Mouse (Mus musculus) heart, postnatal 0 days (tissue): ENCODE results near the gene Unc13a. TPM values are rescaled to one million over a fixed set of nuclear protein-coding genes. Genes with fewer than 3 reads are reported as not detected.
A peak's percentile ranks its signal among the peaks of the same experiment; 100 is the strongest.

Source experiments
- ATAC-seq: fragments of 200-750 bp; cut with Nextera tagmentation; 2 replicates; pipeline ENCODE4 v1.8.0; 2017; ENCODE audit warnings: low read depth, moderate number of reproducible peaks, moderate library complexity; ENCODE audit not compliant: insufficient read depth
- DNase-seq: peaks from one replicate; pipeline ENCODE4 v3.0.0-alpha.2; 2016; ENCODE audit warnings: low spot score
- H3K27ac ChIP-seq: fragments of 300-500 bp; sonication (generic); 2 replicates; pipeline ENCODE4 v1.5.1; 2014; ENCODE audit warnings: low read depth, mild to moderate bottlenecking
- H3K27me3 ChIP-seq: fragments of 300-500 bp; sonication (generic); 2 replicates; pipeline ENCODE4 v1.6.1; 2014; ENCODE audit warnings: low read length, mixed read lengths; ENCODE audit not compliant: control insufficient read depth, insufficient read depth
- H3K36me3 ChIP-seq: fragments of 300-500 bp; sonication (generic); replicated peaks from 2 replicates; pipeline ENCODE4 v1.6.1; 2014; ENCODE audit warnings: low read length, mixed read lengths; ENCODE audit not compliant: control insufficient read depth, insufficient read depth
- H3K4me1 ChIP-seq: fragments of 300-500 bp; sonication (generic); 2 replicates; pipeline ENCODE4 v1.6.1; 2014; ENCODE audit warnings: antibody characterized with exemption; ENCODE audit not compliant: control insufficient read depth, insufficient read depth
- H3K4me2 ChIP-seq: fragments of 300-500 bp; sonication (generic); 2 replicates; pipeline ENCODE4 v1.6.1; 2014; ENCODE audit warnings: low read depth, mild to moderate bottlenecking, low read length, moderate library complexity
- H3K4me3 ChIP-seq: fragments of 300-500 bp; sonication (generic); 2 replicates; pipeline ENCODE4 v1.5.1; 2014; ENCODE audit warnings: low read depth, low read length
- H3K9ac ChIP-seq: fragments of 300-500 bp; sonication (generic); replicated peaks from 2 replicates; pipeline ENCODE4 v1.6.1; 2014; ENCODE audit warnings: low read depth, low read length, mixed read lengths
- H3K9me3 ChIP-seq: fragments of 300-500 bp; sonication (generic); replicated peaks from 2 replicates; pipeline ENCODE4 v1.6.1; 2016; ENCODE audit warnings: low read length; ENCODE audit not compliant: control insufficient read depth
- CTCF ChIP-seq: IDR thresholded peaks from 2 replicates; pipeline ENCODE4 v1.5.1; 2016; ENCODE audit warnings: antibody characterized with exemption, control low read depth, low read depth
- EP300 ChIP-seq: IDR thresholded peaks from 2 replicates; pipeline ENCODE4 v1.6.1; 2016; ENCODE audit warnings: antibody characterized with exemption, low read depth
- WGBS: fragments of 180-500 bp; shearing (Covaris S2); extraction: QIAGEN DNeasy Blood & Tissue Kit; methylation state at CpG from one replicate; pipeline ENCODE4 v1.1.7; 2014; 5-methylcytosine and 5-hydroxymethylcytosine counted together
- polyA plus RNA-seq: library from polyadenylated mRNA; unstranded; fragments of >200 nt; fragmentation: Nextera tagmentation; extraction: Ambion mirVana; gene quantifications from 2 replicates; pipeline ENCODE4 v1.2.1, GENCODE M21; 2015
- total RNA-seq: library from RNA; depleted of rRNA; stranded (reverse); fragments of >200 nt; gene quantifications from 2 replicates; pipeline ENCODE4 v1.2.3, GENCODE M21; 2014; ENCODE audit warnings: low replicate concordance

Unc13a gene
- total and polyA plus RNA-seq, 2 experiments from 2014 or later, result 0.57 to 0.60 TPM

GRCm38 (mm10) chr8:71619786-71620185 lies 51.8 kb downstream of the Unc13a start:
- H3K4me1 ChIP-seq, result no peaks in the 10 kb centered on the region
- no peaks in the 10 kb centered on the region for H3K27me3 ChIP-seq
- ATAC-seq (no peak), DNase-seq (no peak)
- H3K9me3 ChIP-seq, result peaks cover 20% of the 10 kb centered on the region
- no peak overlapping the region for H3K4me3 ChIP-seq
- peaks cover 96% of the 10 kb centered on the region for H3K36me3 ChIP-seq
- 95% methylated on average over 2 of the region's 2 CpGs for WGBS
- H3K9ac ChIP-seq, result no peak overlapping the region
- no peak for TF ChIP-seq EP300
- no peak for TF ChIP-seq CTCF
- H3K4me2 ChIP-seq, result no peak overlapping the region
- H3K27ac ChIP-seq, result no peak overlapping the region

GRCm38 (mm10) chr8:71613418-71613817 lies 58.1 kb downstream of the Unc13a start:
- DNase-seq (no peak), ATAC-seq (no peak)
- Histone ChIP-seq H3K9me3 (no peaks in the 10 kb centered on the region), H3K27me3 (no peaks in the 10 kb centered on the region), H3K9ac (no peak overlapping the region), H3K4me1 (peaks cover 10% of the 10 kb centered on the region), H3K36me3 (peaks cover 40% of the 10 kb centered on the region), H3K27ac (no peak overlapping the region), H3K4me2 (no peak overlapping the region), H3K4me3 (no peak overlapping the region)
- TF ChIP-seq CTCF (no peak), EP300 (no peak)
- WGBS, result 54% methylated on average over 4 of the region's 4 CpGs

DNA sequence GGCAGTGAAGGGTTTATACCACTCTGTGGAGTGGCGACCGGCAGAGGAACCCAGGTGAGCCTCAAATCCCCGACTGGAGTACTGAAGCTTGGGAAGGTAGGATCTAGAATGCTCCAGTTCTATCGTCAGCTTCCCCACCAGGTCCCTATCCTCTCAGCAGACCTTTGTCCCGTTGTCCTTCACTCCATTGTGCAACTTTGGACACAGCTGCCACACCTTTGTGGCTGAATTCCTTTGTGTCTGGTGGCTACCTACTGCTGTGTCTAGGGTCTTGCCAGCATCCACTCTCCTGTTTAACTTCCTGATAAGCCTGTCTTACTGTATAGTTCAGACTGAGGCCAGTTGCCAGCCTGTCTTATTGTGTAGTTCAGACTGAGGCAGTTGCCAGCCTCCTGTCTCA lies 59.4 kb downstream of the Unc13a start:
- no peak for DNase-seq
- H3K27ac ChIP-seq, result no peak overlapping the region

GRCm38 (mm10) chr8:71610822-71611651 lies 60.5 kb downstream of the Unc13a start, which contains the start of gene Colgalt1:
TSS of gene Colgalt1 (plus strand) at chr8:71610998.
- H3K36me3 ChIP-seq, result peaks cover 18% of the 10 kb centered on the region
- DNase-seq (peak; percentile 100), ATAC-seq (peak; percentile 100)
- peak within 1 kb of the TSS; percentile 87 for H3K4me3 ChIP-seq
- TF ChIP-seq EP300, result no peak; the same call in 1 of the 2 replicates
- no peak for TF ChIP-seq CTCF
- H3K27ac ChIP-seq, result peak within 1 kb of the TSS; percentile 83
- peak within 1 kb of the TSS; percentile 83 for H3K4me2 ChIP-seq
- peak within 1 kb of the TSS; percentile 82 for H3K9ac ChIP-seq
- WGBS, result under 1% methylated on average over 81 of the region's 82 CpGs
- H3K9me3 ChIP-seq, result no peaks in the 10 kb centered on the region
- peaks cover 10% of the 10 kb centered on the region for H3K4me1 ChIP-seq
- H3K27me3 ChIP-seq, result no peaks in the 10 kb centered on the region

More for the DNA sequence above, 59.4 kb downstream of the Unc13a start:
- H3K36me3 ChIP-seq, result peaks cover 27% of the 10 kb centered on the region
- peak overlapping the region; percentile 87 for H3K4me3 ChIP-seq
- H3K4me1 ChIP-seq, result peaks cover 10% of the 10 kb centered on the region
- 39% methylated on average over 5 of the region's 5 CpGs for WGBS
- H3K4me2 ChIP-seq, result peak overlapping the region; percentile 83
- H3K27me3 ChIP-seq, result no peaks in the 10 kb centered on the region
- H3K9me3 ChIP-seq, result no peaks in the 10 kb centered on the region
- ATAC-seq, result no peak
- H3K9ac ChIP-seq, result peak overlapping the region; percentile 82
- TF ChIP-seq EP300 (no peak), CTCF (no peak)

GRCm38 (mm10) chr8:71604021-71604420 lies 67.5 kb downstream of the Unc13a start:
- ATAC-seq (no peak), DNase-seq (no peak)
- no peak for TF ChIP-seq CTCF
- TF ChIP-seq EP300, result no peak
- WGBS, result 78% methylated on average over 7 of the region's 7 CpGs
- no peak overlapping the region for H3K4me2 ChIP-seq
- no peak overlapping the region for H3K4me3 ChIP-seq
- H3K36me3 ChIP-seq, result no peaks in the 10 kb centered on the region
- peaks cover 30% of the 10 kb centered on the region for H3K27me3 ChIP-seq
- H3K9ac ChIP-seq, result no peak overlapping the region
- H3K27ac ChIP-seq, result no peak overlapping the region
- H3K9me3 ChIP-seq, result no peaks in the 10 kb centered on the region
- 0 out of 2 replicates have a peak, but pooled peaks cover 9% of the 10 kb centered on the region for H3K4me1 ChIP-seq
